Mouse (Mus musculus): Measurements from ENCODE around the gene Ect2.

- TF ChIP-seq CTCF (IDR thresholded peaks at IDR 0.05; ENCODE audit: borderline replicate concordance, extremely low read depth, insufficient read depth, insufficient read length) (no peak), POLR2A (IDR thresholded peaks at IDR 0.05; ENCODE audit: borderline replicate concordance, extremely low read depth, insufficient read depth, insufficient read length, poor library complexity, severe bottlenecking) (no peak)
These were observed 93.2 kb downstream of the Ect2 start for GRCm38 (mm10) chr3:27060441-27060840.
